Mouse (Mus musculus) stomach, embryonic 15.5 days (tissue): ENCODE data around the gene Lrrc75b. TPM values are rescaled to one million over a fixed set of nuclear protein-coding genes. Genes with fewer than 3 reads are reported as not detected.
A peak's percentile ranks its signal among the peaks of the same experiment; 100 is the strongest.
"Not testable (repeated sequence)": the region's sequence is repeated elsewhere in the genome, so short reads cannot be mapped to it uniquely, and the experiment has no call there.

Experiments
- ATAC-seq: fragments of 200-750 bp; cut with Nextera tagmentation; 2 replicates; pipeline ENCODE4 v1.8.0; 2017; ENCODE audit warnings: low read depth, moderate number of reproducible peaks, moderate TSS enrichment; ENCODE audit not compliant: insufficient read depth, low FRiP score
- H3K27ac ChIP-seq: fragments of 300-500 bp; sonication (generic); 2 replicates; pipeline ENCODE4 v1.5.1; 2015; ENCODE audit warnings: mild to moderate bottlenecking, inconsistent platforms
- H3K27me3 ChIP-seq: fragments of 300-500 bp; sonication (generic); replicated peaks from 2 replicates; pipeline ENCODE4 v1.6.1; 2015; ENCODE audit warnings: inconsistent platforms
- H3K36me3 ChIP-seq: fragments of 300-500 bp; sonication (generic); 2 replicates; pipeline ENCODE4 v1.6.1; 2015; ENCODE audit warnings: inconsistent platforms
- H3K4me1 ChIP-seq: fragments of 300-500 bp; sonication (generic); 2 replicates; pipeline ENCODE4 v1.6.1; 2015; ENCODE audit warnings: inconsistent platforms
- H3K4me2 ChIP-seq: fragments of 300-500 bp; sonication (generic); 2 replicates; pipeline ENCODE4 v1.6.1; 2015; ENCODE audit warnings: mild to moderate bottlenecking, inconsistent platforms
- H3K4me3 ChIP-seq: fragments of 300-500 bp; sonication (generic); replicated peaks from 2 replicates; pipeline ENCODE4 v1.5.1; 2015; ENCODE audit warnings: inconsistent platforms
- H3K9ac ChIP-seq: fragments of 300-500 bp; sonication (generic); 2 replicates; pipeline ENCODE4 v1.6.1; 2015; ENCODE audit warnings: inconsistent platforms
- H3K9me3 ChIP-seq: fragments of 300-500 bp; sonication (generic); 2 replicates; pipeline ENCODE4 v1.6.1; 2016; ENCODE audit warnings: inconsistent platforms
- WGBS: fragments of 180-500 bp; shearing (Covaris S2); methylation state at CpG from one replicate; pipeline ENCODE4 v1.1.7; 2015; 5-methylcytosine and 5-hydroxymethylcytosine counted together
- polyA plus RNA-seq: library from polyadenylated mRNA; unstranded; fragments of >200 nt; fragmentation: Nextera tagmentation; extraction: Ambion mirVana; gene quantifications from 2 replicates; pipeline ENCODE4 v1.2.1, GENCODE M21; 2015

Gene Lrrc75b
- polyA plus RNA-seq, 1 experiment from 2014 or later = 1.6 TPM

- 92% methylated on average over 7 of the region's 7 CpGs for WGBS
- no peak overlapping the region for H3K9ac ChIP-seq
- H3K9me3 ChIP-seq = no peaks in the 10 kb centered on the region
- no peak overlapping the region for H3K4me2 ChIP-seq
- H3K36me3 ChIP-seq = peaks cover 33% of the 10 kb centered on the region
- no peak for ATAC-seq
- H3K4me3 ChIP-seq = no peak overlapping the region
- 0 out of 2 replicates have a peak, but pooled peaks cover 4% of the 10 kb centered on the region for H3K4me1 ChIP-seq
- no peak overlapping the region for H3K27ac ChIP-seq
- no peaks in the 10 kb centered on the region for H3K27me3 ChIP-seq
These were observed 48.2 kb downstream of the Lrrc75b start for GRCm38 (mm10) chr10:75511897-75512296.

GRCm38 (mm10) chr10:75511060-75511459, 49.1 kb downstream of the Lrrc75b start:
- no peak overlapping the region for H3K9ac ChIP-seq
- no peak overlapping the region for H3K4me3 ChIP-seq
- H3K27ac ChIP-seq = no peak overlapping the region
- WGBS = 85% methylated on average over 9 of the region's 9 CpGs
- no peaks in the 10 kb centered on the region for H3K27me3 ChIP-seq
- H3K4me2 ChIP-seq = no peak overlapping the region
- no peak for ATAC-seq
- H3K9me3 ChIP-seq = no peaks in the 10 kb centered on the region
- H3K36me3 ChIP-seq = peaks cover 33% of the 10 kb centered on the region
- 0 out of 2 replicates have a peak, but pooled peaks cover 2% of the 10 kb centered on the region for H3K4me1 ChIP-seq

GRCm38 (mm10) chr10:75510446-75510845, 49.7 kb downstream of the Lrrc75b start:
- H3K36me3 ChIP-seq = peaks cover 33% of the 10 kb centered on the region
- WGBS = 94% methylated on average over 7 of the region's 7 CpGs

GRCm38 (mm10) chr10:75505928-75506327, 54.2 kb downstream of the Lrrc75b start:
- not testable (repeated sequence) for ATAC-seq, H3K9me3 ChIP-seq, H3K9ac ChIP-seq, H3K4me2 ChIP-seq, H3K27me3 ChIP-seq, H3K4me3 ChIP-seq, H3K27ac ChIP-seq, H3K4me1 ChIP-seq
- H3K36me3 ChIP-seq = peaks cover 33% of the 10 kb centered on the region
- 95% methylated on average over 3 of the region's 3 CpGs for WGBS

More at GRCm38 (mm10) chr10:75510446-75510845, 49.7 kb downstream of the Lrrc75b start:
- H3K4me1 ChIP-seq = no peaks in the 10 kb centered on the region
- no peak overlapping the region for H3K27ac ChIP-seq
- H3K4me2 ChIP-seq = no peak overlapping the region
- no peak overlapping the region for H3K9ac ChIP-seq
- H3K9me3 ChIP-seq = no peaks in the 10 kb centered on the region
- no peak for ATAC-seq
- no peak overlapping the region for H3K4me3 ChIP-seq
- no peaks in the 10 kb centered on the region for H3K27me3 ChIP-seq

- Histone ChIP-seq H3K4me1 (0 out of 2 replicates have a peak, but pooled peaks cover 3% of the 10 kb centered on the region), H3K27ac (0 out of 2 replicates have a peak overlapping the region, but pooled peaks have one; percentile 33), H3K9ac (no peak overlapping the region), H3K4me3 (no peak overlapping the region), H3K36me3 (peaks cover 26% of the 10 kb centered on the region), H3K4me2 (no peak overlapping the region), H3K27me3 (no peaks in the 10 kb centered on the region), H3K9me3 (no peaks in the 10 kb centered on the region)
- ATAC-seq = no peak
- WGBS = 76% methylated on average over 3 of the region's 3 CpGs
These were observed 55.0 kb downstream of the Lrrc75b start for GRCm38 (mm10) chr10:75505130-75505495.

- WGBS = 73% methylated on average over 8 of the region's 8 CpGs
- no peaks in the 10 kb centered on the region for H3K27me3 ChIP-seq
- H3K4me3 ChIP-seq = no peak overlapping the region
- H3K9ac ChIP-seq = no peak overlapping the region
- H3K4me1 ChIP-seq = 0 out of 2 replicates have a peak, but pooled peaks cover 3% of the 10 kb centered on the region
- H3K4me2 ChIP-seq = no peak overlapping the region
- H3K27ac ChIP-seq = 0 out of 2 replicates have a peak overlapping the region, but pooled peaks have one; percentile 33
- H3K36me3 ChIP-seq = peaks cover 21% of the 10 kb centered on the region
- no peak for ATAC-seq
- no peaks in the 10 kb centered on the region for H3K9me3 ChIP-seq
These were observed 55.6 kb downstream of the Lrrc75b start for GRCm38 (mm10) chr10:75504234-75505129.

GRCm38 (mm10) chr10:75503692-75504091, 56.4 kb downstream of the Lrrc75b start:
- no peak for ATAC-seq
- Histone ChIP-seq H3K4me1 (0 out of 2 replicates have a peak, but pooled peaks cover 3% of the 10 kb centered on the region), H3K36me3 (peaks cover 13% of the 10 kb centered on the region), H3K4me3 (no peak overlapping the region), H3K27ac (no peak overlapping the region), H3K9ac (no peak overlapping the region), H3K9me3 (no peaks in the 10 kb centered on the region), H3K4me2 (no peak overlapping the region), H3K27me3 (no peaks in the 10 kb centered on the region)
- WGBS = 90% methylated on average over 7 of the region's 7 CpGs

GRCm38 (mm10) chr10:75501641-75502040, 58.5 kb downstream of the Lrrc75b start:
- Histone ChIP-seq H3K27me3 (no peaks in the 10 kb centered on the region), H3K27ac (no peak overlapping the region), H3K9ac (no peak overlapping the region), H3K36me3 (no peaks in the 10 kb centered on the region), H3K9me3 (no peaks in the 10 kb centered on the region), H3K4me1 (0 out of 2 replicates have a peak, but pooled peaks cover 3% of the 10 kb centered on the region), H3K4me3 (no peak overlapping the region), H3K4me2 (no peak overlapping the region)
- no peak for ATAC-seq
- WGBS = 96% methylated on average over 1 of the region's 1 CpGs

- no peak overlapping the region for H3K27ac ChIP-seq
- 41% methylated on average over 7 of the region's 7 CpGs for WGBS
- no peak overlapping the region for H3K9ac ChIP-seq
- H3K4me2 ChIP-seq = no peak overlapping the region
- no peak for ATAC-seq
- H3K27me3 ChIP-seq = no peaks in the 10 kb centered on the region
- no peaks in the 10 kb centered on the region for H3K9me3 ChIP-seq
- no peaks in the 10 kb centered on the region for H3K36me3 ChIP-seq
- 0 out of 2 replicates have a peak, but pooled peaks cover 3% of the 10 kb centered on the region for H3K4me1 ChIP-seq
- H3K4me3 ChIP-seq = no peak overlapping the region
These were observed 59.8 kb downstream of the Lrrc75b start for GRCm38 (mm10) chr10:75500345-75500744.

Other genes with a start within 250 kb of the Lrrc75b start
- 2.6 and 2.9 TPM in 2 replicates for gene Adora2a, start 243.5 kb downstream of the Lrrc75b start, polyA plus RNA-seq
- gene Upb1, start 159.2 kb downstream of the Lrrc75b start, polyA plus RNA-seq = 4.3 TPM in 2 replicates
- 137 and 147 TPM in 2 replicates for gene Snrpd3, start 42.8 kb downstream of the Lrrc75b start, polyA plus RNA-seq
- gene Gucd1, start 42.4 kb downstream of the Lrrc75b start, polyA plus RNA-seq = 26.7 and 27.5 TPM in 2 replicates
- 26.5 and 36.2 TPM in 2 replicates for gene Ggt1, start 1.3 kb upstream of the Lrrc75b start, polyA plus RNA-seq
- 7.0 and 7.2 TPM in 2 replicates for gene Ggt5, start 29.0 kb upstream of the Lrrc75b start, polyA plus RNA-seq
- gene Susd2, start 83.7 kb upstream of the Lrrc75b start, polyA plus RNA-seq = 11.7 and 11.8 TPM in 2 replicates
- gene Cabin1, start 204.0 kb upstream of the Lrrc75b start, polyA plus RNA-seq = 33.6 and 35.8 TPM in 2 replicates
- gene Ddt, start 213.1 kb upstream of the Lrrc75b start, polyA plus RNA-seq = 70.1 and 84.3 TPM in 2 replicates
- gene Gm20441, start 220.6 kb upstream of the Lrrc75b start, polyA plus RNA-seq = 0.37 TPM in 1 of 2 replicates, not detected in the other
- 42.1 and 43.5 TPM in 2 replicates for gene Gstt3, start 221.1 kb upstream of the Lrrc75b start, polyA plus RNA-seq
- gene Gstt1, start 238.3 kb upstream of the Lrrc75b start, polyA plus RNA-seq = 17.9 and 21.3 TPM in 2 replicates